Mouse (Mus musculus) E14TG2a.4 (cell line): ENCODE measurements at regions not wholly inside any gene's neighbourhood (a gene's known extent, or its start where the extent isn't known, plus 50 kb on each side); places are given as distances from the start of the nearest gene placed in this dataset.

Source experiments
- CTCF ChIP-seq: conservative IDR thresholded peaks from 2 replicates; pipeline ENCODE4 v1.5.1; 2014; ENCODE audit warnings: low read length
- NANOG ChIP-seq: IDR thresholded peaks from 2 replicates; pipeline ENCODE4 v1.6.1; 2014; ENCODE audit warnings: borderline replicate concordance, low read length, mixed read lengths
- POU5F1 ChIP-seq: IDR thresholded peaks from 2 replicates; pipeline ENCODE4 v1.6.1; 2014; ENCODE audit warnings: low read length, borderline replicate concordance

DNA sequence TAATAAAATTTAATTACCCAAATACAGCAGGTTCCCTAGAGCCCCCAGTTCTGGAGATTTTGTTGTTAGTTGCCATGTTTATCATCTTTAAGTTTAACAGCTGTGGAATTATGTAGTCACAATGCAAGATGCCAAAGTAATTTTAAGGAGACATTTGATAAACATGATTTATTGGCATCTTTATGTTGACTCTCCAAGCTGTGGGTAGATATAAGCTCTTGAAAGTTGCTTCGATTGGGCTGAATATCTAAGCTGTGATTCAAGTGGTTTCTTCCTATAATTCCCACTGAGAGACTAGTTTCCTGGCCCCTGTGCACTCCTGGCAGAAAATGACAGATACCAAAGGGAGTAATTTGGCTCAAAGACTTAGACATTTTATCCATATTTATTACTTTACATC, 364.7 kb upstream of the Hsf2 start:
- TF ChIP-seq CTCF (no peak), POU5F1 (no peak), NANOG (no peak)
